Mouse (Mus musculus) midbrain, postnatal 0 days (tissue): ENCODE results near the gene Kcnn1. TPM values are rescaled to one million over a fixed set of nuclear protein-coding genes. Genes with fewer than 3 reads are reported as not detected.

Source experiments
- ATAC-seq: fragments of 200-750 bp; cut with Nextera tagmentation; 2 replicates; pipeline ENCODE4 v1.8.0; 2017; ENCODE audit warnings: moderate number of reproducible peaks, mild to moderate bottlenecking, moderate TSS enrichment, moderate library complexity; ENCODE audit not compliant: low FRiP score
- DNase-seq: peaks from one replicate; pipeline ENCODE4 v3.0.0-alpha.2; 2015; ENCODE audit warnings: low spot score
- H3K27ac ChIP-seq: fragments of 300-500 bp; sonication (generic); 2 replicates; pipeline ENCODE4 v1.5.1; 2014; ENCODE audit warnings: low read depth, mild to moderate bottlenecking, low read length, mixed read lengths
- H3K27me3 ChIP-seq: fragments of 300-500 bp; sonication (generic); 2 replicates; pipeline ENCODE4 v1.6.1; 2014; ENCODE audit warnings: low read length, control low read depth, mixed read lengths; ENCODE audit not compliant: insufficient read depth
- H3K36me3 ChIP-seq: fragments of 300-500 bp; sonication (generic); 2 replicates; pipeline ENCODE4 v1.6.1; 2014; ENCODE audit warnings: low read length, control low read depth, mixed read lengths; ENCODE audit not compliant: insufficient read depth
- H3K4me1 ChIP-seq: fragments of 300-500 bp; sonication (generic); 2 replicates; pipeline ENCODE4 v1.6.1; 2014; ENCODE audit warnings: mild to moderate bottlenecking, control low read depth, antibody characterized with exemption, low read length, mixed read lengths; ENCODE audit not compliant: insufficient read depth
- H3K4me2 ChIP-seq: fragments of 300-500 bp; sonication (generic); 2 replicates; pipeline ENCODE4 v1.6.1; 2014; ENCODE audit warnings: low read depth, mild to moderate bottlenecking, low read length, mixed read lengths; ENCODE audit not compliant: poor library complexity, severe bottlenecking
- H3K4me3 ChIP-seq: fragments of 300-500 bp; sonication (generic); 2 replicates; pipeline ENCODE4 v1.5.1; 2014; ENCODE audit warnings: low read depth, mild to moderate bottlenecking, low read length, moderate library complexity
- H3K9ac ChIP-seq: fragments of 300-500 bp; sonication (generic); replicated peaks from 2 replicates; pipeline ENCODE4 v1.6.1; 2014; ENCODE audit warnings: mild to moderate bottlenecking, low read length, moderate library complexity, mixed read lengths; ENCODE audit not compliant: poor library complexity, severe bottlenecking
- H3K9me3 ChIP-seq: fragments of 300-500 bp; sonication (generic); 2 replicates; pipeline ENCODE4 v1.6.1; 2016; ENCODE audit warnings: low read length, control low read depth
- CTCF ChIP-seq: IDR thresholded peaks from 2 replicates; pipeline ENCODE4 v1.5.1; 2016; ENCODE audit warnings: antibody characterized with exemption, mild to moderate bottlenecking
- WGBS: fragments of 180-500 bp; shearing (Covaris S2); extraction: QIAGEN DNeasy Blood & Tissue Kit; methylation state at CpG from one replicate; pipeline ENCODE4 v1.1.7; 2014; 5-methylcytosine and 5-hydroxymethylcytosine counted together
- polyA plus RNA-seq: library from polyadenylated mRNA; unstranded; fragments of >200 nt; fragmentation: Nextera tagmentation; extraction: Ambion mirVana; gene quantifications from 2 replicates; pipeline ENCODE4 v1.2.1, GENCODE M21; 2015
- total RNA-seq: library from RNA; depleted of rRNA; stranded (reverse); fragments of >200 nt; gene quantifications from 2 replicates; pipeline ENCODE4 v1.2.3, GENCODE M21; 2014

Gene Kcnn1
- total and polyA plus RNA-seq, 2 experiments from 2014 or later = 10.0 to 32.8 TPM

- ATAC-seq (no peak), DNase-seq (no peak)
- no peak for TF ChIP-seq CTCF
- Histone ChIP-seq H3K27me3 (no peaks in the 10 kb centered on the region), H3K27ac (no peak overlapping the region), H3K36me3 (0 out of 2 replicates have a peak, but pooled peaks cover 10% of the 10 kb centered on the region), H3K9ac (no peak overlapping the region), H3K4me3 (no peak overlapping the region), H3K9me3 (no peaks in the 10 kb centered on the region), H3K4me1 (peaks cover 11% of the 10 kb centered on the region; the same call in 1 of the 2 replicates), H3K4me2 (no peak overlapping the region)
- WGBS = 94% methylated on average over 38 of the region's 41 CpGs
Measured at GRCm38 (mm10) chr8:70852595-70853231, 10.3 kb downstream of the Kcnn1 start.

GRCm38 (mm10) chr8:70851837-70852236 is 11.2 kb downstream of the Kcnn1 start:
- peaks cover 7% of the 10 kb centered on the region; the same call in 1 of the 2 replicates for H3K4me1 ChIP-seq
- 69% methylated on average over 6 of the region's 6 CpGs for WGBS
- H3K27ac ChIP-seq = no peak overlapping the region
- no peak overlapping the region for H3K4me2 ChIP-seq
- no peaks in the 10 kb centered on the region for H3K27me3 ChIP-seq
- no peak overlapping the region for H3K9ac ChIP-seq
- no peak overlapping the region for H3K4me3 ChIP-seq
- ATAC-seq = no peak
- TF ChIP-seq CTCF = no peak
- H3K36me3 ChIP-seq = 0 out of 2 replicates have a peak, but pooled peaks cover 10% of the 10 kb centered on the region
- DNase-seq = no peak
- H3K9me3 ChIP-seq = no peaks in the 10 kb centered on the region

- Histone ChIP-seq H3K4me3 (no peak overlapping the region), H3K4me1 (no peaks in the 10 kb centered on the region; the same call in 1 of the 2 replicates), H3K27me3 (no peaks in the 10 kb centered on the region), H3K4me2 (no peak overlapping the region), H3K9ac (no peak overlapping the region), H3K36me3 (0 out of 2 replicates have a peak, but pooled peaks cover 10% of the 10 kb centered on the region), H3K27ac (no peak overlapping the region), H3K9me3 (no peaks in the 10 kb centered on the region)
- no peak for ATAC-seq
- DNase-seq = no peak
- WGBS = 83% methylated on average over 4 of the region's 4 CpGs
- no peak for TF ChIP-seq CTCF
Measured at GRCm38 (mm10) chr8:70850947-70851346, 12.1 kb downstream of the Kcnn1 start.

- ATAC-seq (no peak), DNase-seq (no peak)
- Histone ChIP-seq H3K4me3 (no peak overlapping the region), H3K27me3 (no peaks in the 10 kb centered on the region), H3K9ac (no peak overlapping the region), H3K9me3 (no peaks in the 10 kb centered on the region), H3K4me1 (no peaks in the 10 kb centered on the region; the same call in 1 of the 2 replicates), H3K4me2 (no peak overlapping the region), H3K36me3 (0 out of 2 replicates have a peak, but pooled peaks cover 10% of the 10 kb centered on the region), H3K27ac (no peak overlapping the region)
- 88% methylated on average over 7 of the region's 7 CpGs for WGBS
- TF ChIP-seq CTCF = no peak
Measured at GRCm38 (mm10) chr8:70850132-70850845, 12.8 kb downstream of the Kcnn1 start.

- no peak for TF ChIP-seq CTCF
- ATAC-seq (no peak), DNase-seq (no peak)
- WGBS = 92% methylated on average over 3 of the region's 3 CpGs
- no peaks in the 10 kb centered on the region for H3K27me3 ChIP-seq
- H3K9me3 ChIP-seq = no peaks in the 10 kb centered on the region
- H3K36me3 ChIP-seq = 0 out of 2 replicates have a peak, but pooled peaks cover 10% of the 10 kb centered on the region
- H3K27ac ChIP-seq = no peak overlapping the region
- no peak overlapping the region for H3K4me3 ChIP-seq
- no peaks in the 10 kb centered on the region for H3K4me1 ChIP-seq
- H3K9ac ChIP-seq = no peak overlapping the region
- H3K4me2 ChIP-seq = no peak overlapping the region
Measured at GRCm38 (mm10) chr8:70849333-70849990, 13.6 kb downstream of the Kcnn1 start.
